Mouse (Mus musculus): Measurements from ENCODE around the gene Fbln2. TPM values are rescaled to one million over a fixed set of nuclear protein-coding genes. Genes with fewer than 3 reads are reported as not detected.

The Fbln2 gene
- polyA plus RNA-seq, 1 experiment from 2014 or later = 200 TPM

GRCm38 (mm10) chr6:91249797-91250196 lies 37.5 kb downstream of the Fbln2 start:
- Histone ChIP-seq H3K9me3 (no peaks in the 10 kb centered on the region), H3K4me1 (peaks cover 15% of the 10 kb centered on the region), H3K27ac (no peak overlapping the region), H3K27me3 (no peaks in the 10 kb centered on the region), H3K36me3 (peaks cover 27% of the 10 kb centered on the region), H3K9ac (no peak overlapping the region), H3K4me3 (no peak overlapping the region), H3K4me2 (replicated peaks) (no peak overlapping the region)
- ATAC-seq (ENCODE audit: insufficient number of reproducible peaks, insufficient read depth, low FRiP score, low TSS enrichment) = no peak
- whole genome bisulfite sequencing = 88% methylated on average over 1 of the region's 1 CpGs

GRCm38 (mm10) chr6:91259440-91260120 lies 47.3 kb downstream of the Fbln2 start:
- no peak overlapping the region for H3K4me2 ChIP-seq (replicated peaks)
- H3K27ac ChIP-seq = no peak overlapping the region
- no peaks in the 10 kb centered on the region for H3K9me3 ChIP-seq
- H3K27me3 ChIP-seq = no peaks in the 10 kb centered on the region
- ATAC-seq (ENCODE audit: insufficient number of reproducible peaks, insufficient read depth, low FRiP score, low TSS enrichment) = no peak
- H3K36me3 ChIP-seq = peaks cover 40% of the 10 kb centered on the region
- H3K9ac ChIP-seq = no peak overlapping the region
- no peaks in the 10 kb centered on the region for H3K4me1 ChIP-seq
- 82% methylated on average over 16 of the region's 16 CpGs for WGBS
- H3K4me3 ChIP-seq = no peak overlapping the region

GRCm38 (mm10) chr6:91260347-91260986 lies 48.2 kb downstream of the Fbln2 start:
- Histone ChIP-seq H3K4me3 (no peak overlapping the region), H3K9ac (no peak overlapping the region), H3K9me3 (no peaks in the 10 kb centered on the region), H3K27ac (no peak overlapping the region), H3K4me2 (replicated peaks) (no peak overlapping the region), H3K36me3 (peaks cover 41% of the 10 kb centered on the region), H3K4me1 (no peaks in the 10 kb centered on the region), H3K27me3 (no peaks in the 10 kb centered on the region)
- 80% methylated on average over 8 of the region's 8 CpGs for whole genome bisulfite sequencing
- ATAC-seq (ENCODE audit: insufficient number of reproducible peaks, insufficient read depth, low FRiP score, low TSS enrichment) = no peak

- H3K9ac ChIP-seq = no peak overlapping the region
- H3K4me3 ChIP-seq = no peak overlapping the region
- H3K4me1 ChIP-seq = no peaks in the 10 kb centered on the region
- 61% methylated on average over 3 of the region's 3 CpGs for WGBS
- H3K27ac ChIP-seq = no peak overlapping the region
- no peak overlapping the region for H3K4me2 ChIP-seq (replicated peaks)
- H3K36me3 ChIP-seq = peaks cover 44% of the 10 kb centered on the region
- no peaks in the 10 kb centered on the region for H3K9me3 ChIP-seq
- ATAC-seq (ENCODE audit: insufficient number of reproducible peaks, insufficient read depth, low FRiP score, low TSS enrichment) = no peak
- no peaks in the 10 kb centered on the region for H3K27me3 ChIP-seq
These were observed 48.7 kb downstream of the Fbln2 start for GRCm38 (mm10) chr6:91260987-91261367.

- WGBS = 91% methylated on average over 12 of the region's 12 CpGs
- ATAC-seq (ENCODE audit: insufficient number of reproducible peaks, insufficient read depth, low FRiP score, low TSS enrichment) = no peak
- peaks cover 49% of the 10 kb centered on the region for H3K36me3 ChIP-seq
These were observed 53.4 kb downstream of the Fbln2 start for GRCm38 (mm10) chr6:91265616-91266015.

GRCm38 (mm10) chr6:91266647-91267046 lies 54.4 kb downstream of the Fbln2 start:
- WGBS = 75% methylated on average over 1 of the region's 1 CpGs
- Histone ChIP-seq H3K36me3 (peaks cover 60% of the 10 kb centered on the region), H3K4me1 (no peaks in the 10 kb centered on the region), H3K9me3 (no peaks in the 10 kb centered on the region), H3K27me3 (no peaks in the 10 kb centered on the region), H3K4me3 (no peak overlapping the region), H3K9ac (no peak overlapping the region), H3K27ac (no peak overlapping the region), H3K4me2 (replicated peaks) (no peak overlapping the region)
- no peak for ATAC-seq (ENCODE audit: insufficient number of reproducible peaks, insufficient read depth, low FRiP score, low TSS enrichment)

More at GRCm38 (mm10) chr6:91265616-91266015, 53.4 kb downstream of the Fbln2 start:
- no peaks in the 10 kb centered on the region for H3K27me3 ChIP-seq
- H3K9ac ChIP-seq = no peak overlapping the region; the same call in 1 of the 2 replicates
- H3K4me3 ChIP-seq = no peak overlapping the region
- H3K4me1 ChIP-seq = no peaks in the 10 kb centered on the region
- H3K27ac ChIP-seq = no peak overlapping the region
- H3K9me3 ChIP-seq = no peaks in the 10 kb centered on the region
- H3K4me2 ChIP-seq (replicated peaks) = no peak overlapping the region

GRCm38 (mm10) chr6:91268318-91268717 lies 56.1 kb downstream of the Fbln2 start:
- peaks cover 72% of the 10 kb centered on the region for H3K36me3 ChIP-seq
- WGBS = 65% methylated on average over 9 of the region's 9 CpGs
- ATAC-seq (ENCODE audit: insufficient number of reproducible peaks, insufficient read depth, low FRiP score, low TSS enrichment) = no peak

GRCm38 (mm10) chr6:91277549-91277948 lies 65.3 kb downstream of the Fbln2 start:
- Histone ChIP-seq H3K4me1 (peaks cover 4% of the 10 kb centered on the region; the same call in 1 of the 2 replicates), H3K9ac (no peak overlapping the region), H3K27me3 (peaks cover 7% of the 10 kb centered on the region), H3K4me3 (no peak overlapping the region), H3K27ac (no peak overlapping the region), H3K9me3 (no peaks in the 10 kb centered on the region), H3K36me3 (peaks cover 11% of the 10 kb centered on the region), H3K4me2 (replicated peaks) (no peak overlapping the region)
- WGBS = 2% methylated on average over 7 of the region's 7 CpGs
- no peak for ATAC-seq (ENCODE audit: insufficient number of reproducible peaks, insufficient read depth, low FRiP score, low TSS enrichment)

More at GRCm38 (mm10) chr6:91268318-91268717, 56.1 kb downstream of the Fbln2 start:
- Histone ChIP-seq H3K4me2 (replicated peaks) (no peak overlapping the region), H3K9me3 (no peaks in the 10 kb centered on the region), H3K27me3 (no peaks in the 10 kb centered on the region), H3K9ac (no peak overlapping the region), H3K4me3 (no peak overlapping the region), H3K27ac (no peak overlapping the region), H3K4me1 (no peaks in the 10 kb centered on the region)

- 50% methylated on average over 1 of the region's 1 CpGs for WGBS
- no peak overlapping the region for H3K4me3 ChIP-seq
These were observed 66.0 kb downstream of the Fbln2 start for GRCm38 (mm10) chr6:91278302-91278701.

GRCm38 (mm10) chr6:91279477-91279876 lies 67.2 kb downstream of the Fbln2 start:
- WGBS = 34% methylated on average over 4 of the region's 4 CpGs
- H3K27me3 ChIP-seq = peaks cover 26% of the 10 kb centered on the region

More at GRCm38 (mm10) chr6:91278302-91278701, 66.0 kb downstream of the Fbln2 start:
- Histone ChIP-seq H3K4me2 (replicated peaks) (no peak overlapping the region), H3K9me3 (no peaks in the 10 kb centered on the region), H3K27me3 (peaks cover 14% of the 10 kb centered on the region), H3K4me1 (peaks cover 4% of the 10 kb centered on the region; the same call in 1 of the 2 replicates), H3K27ac (no peak overlapping the region), H3K36me3 (peaks cover 6% of the 10 kb centered on the region), H3K9ac (no peak overlapping the region)
- ATAC-seq (ENCODE audit: insufficient number of reproducible peaks, insufficient read depth, low FRiP score, low TSS enrichment) = no peak

GRCm38 (mm10) chr6:91281206-91281605 lies 69.0 kb downstream of the Fbln2 start:
- Histone ChIP-seq H3K9me3 (no peaks in the 10 kb centered on the region), H3K27ac (no peak overlapping the region), H3K36me3 (no peaks in the 10 kb centered on the region), H3K4me1 (peaks cover 13% of the 10 kb centered on the region), H3K4me2 (replicated peaks) (no peak overlapping the region), H3K9ac (no peak overlapping the region), H3K4me3 (no peak overlapping the region), H3K27me3 (peaks cover 44% of the 10 kb centered on the region)
- WGBS = 3% methylated on average over 6 of the region's 6 CpGs
- no peak for ATAC-seq (ENCODE audit: insufficient number of reproducible peaks, insufficient read depth, low FRiP score, low TSS enrichment)

More at GRCm38 (mm10) chr6:91279477-91279876, 67.2 kb downstream of the Fbln2 start:
- no peak for ATAC-seq (ENCODE audit: insufficient number of reproducible peaks, insufficient read depth, low FRiP score, low TSS enrichment)
- H3K4me1 ChIP-seq = peaks cover 4% of the 10 kb centered on the region; the same call in 1 of the 2 replicates
- no peak overlapping the region for H3K4me2 ChIP-seq (replicated peaks)
- H3K4me3 ChIP-seq = no peak overlapping the region
- H3K27ac ChIP-seq = no peak overlapping the region
- no peaks in the 10 kb centered on the region for H3K36me3 ChIP-seq
- no peaks in the 10 kb centered on the region for H3K9me3 ChIP-seq
- H3K9ac ChIP-seq = no peak overlapping the region

GRCm38 (mm10) chr6:91281747-91282146 lies 69.5 kb downstream of the Fbln2 start:
- no peak overlapping the region for H3K4me2 ChIP-seq (replicated peaks)
- no peak overlapping the region for H3K27ac ChIP-seq
- no peak overlapping the region; the same call in 1 of the 2 replicates for H3K9ac ChIP-seq
- H3K9me3 ChIP-seq = no peaks in the 10 kb centered on the region
- H3K27me3 ChIP-seq = peaks cover 49% of the 10 kb centered on the region
- WGBS = 50% methylated on average over 5 of the region's 5 CpGs
- peaks cover 13% of the 10 kb centered on the region for H3K4me1 ChIP-seq
- no peaks in the 10 kb centered on the region for H3K36me3 ChIP-seq
- no peak for ATAC-seq (ENCODE audit: insufficient number of reproducible peaks, insufficient read depth, low FRiP score, low TSS enrichment)
- H3K4me3 ChIP-seq = no peak overlapping the region
